Mouse (Mus musculus) liver, embryonic 16.5 days (tissue): ENCODE results near the gene Plcb3. TPM values are rescaled to one million over a fixed set of nuclear protein-coding genes. Genes with fewer than 3 reads are reported as not detected.

Experiments used
- ATAC-seq: fragments of 200-750 bp; cut with Nextera tagmentation; 2 replicates; pipeline ENCODE4 v1.8.0; 2017; ENCODE audit warnings: low read depth, mild to moderate bottlenecking, moderate number of reproducible peaks, moderate library complexity
- H3K27ac ChIP-seq: fragments of 300-500 bp; sonication (generic); 2 replicates; pipeline ENCODE4 v1.5.1; 2014; ENCODE audit warnings: mild to moderate bottlenecking, low read length
- H3K27me3 ChIP-seq: fragments of 300-500 bp; sonication (generic); 2 replicates; pipeline ENCODE4 v1.6.1; 2014; ENCODE audit warnings: low read depth, low read length, mixed read lengths; ENCODE audit not compliant: control insufficient read depth, insufficient read depth
- H3K36me3 ChIP-seq: fragments of 300-500 bp; sonication (generic); 2 replicates; pipeline ENCODE4 v1.6.1; 2014; ENCODE audit warnings: mild to moderate bottlenecking; ENCODE audit not compliant: control insufficient read depth, insufficient read depth
- H3K4me1 ChIP-seq: fragments of 300-500 bp; sonication (generic); 2 replicates; pipeline ENCODE4 v1.6.1; 2014; ENCODE audit warnings: low read depth, low read length, mixed read lengths; ENCODE audit not compliant: control insufficient read depth
- H3K4me2 ChIP-seq: fragments of 300-500 bp; sonication (generic); 2 replicates; pipeline ENCODE4 v1.6.1; 2014; ENCODE audit warnings: low read depth, low read length, mixed read lengths
- H3K4me3 ChIP-seq: fragments of 300-500 bp; sonication (generic); 2 replicates; pipeline ENCODE4 v1.5.1; 2014; ENCODE audit warnings: low read depth, mild to moderate bottlenecking, low read length
- H3K9ac ChIP-seq: fragments of 300-500 bp; sonication (generic); 2 replicates; pipeline ENCODE4 v1.6.1; 2014; ENCODE audit warnings: low read depth, low read length
- H3K9me3 ChIP-seq: fragments of 300-500 bp; sonication (generic); replicated peaks from 2 replicates; pipeline ENCODE4 v1.6.1; 2016; ENCODE audit warnings: low read length; ENCODE audit not compliant: control insufficient read depth
- WGBS: fragments of 180-500 bp; shearing (Covaris S2); extraction: QIAGEN DNeasy Blood & Tissue Kit; methylation state at CpG from one replicate; pipeline ENCODE4 v1.1.7; 2014; ENCODE audit not compliant: insufficient replicate concordance; 5-methylcytosine and 5-hydroxymethylcytosine counted together
- polyA plus RNA-seq: library from polyadenylated mRNA; unstranded; fragments of >200 nt; fragmentation: Nextera tagmentation; extraction: Ambion mirVana; gene quantifications from 2 replicates; pipeline ENCODE4 v1.2.1, GENCODE M21; 2015

Gene Plcb3
- polyA plus RNA-seq, 1 experiment from 2014 or later, result 6.6 TPM

GRCm38 (mm10) chr19:6921647-6922567, 54.4 kb downstream of the Plcb3 start, which contains the start of gene Esrra:
Gene Esrra, minus strand, starts transcription at chr19:6921813.
- under 1% methylated on average over 62 of the region's 66 CpGs for WGBS
- Histone ChIP-seq H3K27ac (peak within 1 kb of the TSS; percentile 86), H3K9ac (peak within 1 kb of the TSS; percentile 84), H3K36me3 (no peaks in the 10 kb centered on the region), H3K27me3 (peaks cover 39% of the 10 kb centered on the region), H3K4me1 (peaks cover 42% of the 10 kb centered on the region), H3K4me3 (peak within 1 kb of the TSS; percentile 82), H3K9me3 (no peaks in the 10 kb centered on the region), H3K4me2 (peak within 1 kb of the TSS; percentile 100)
- ATAC-seq, result peak; percentile 92

DNA sequence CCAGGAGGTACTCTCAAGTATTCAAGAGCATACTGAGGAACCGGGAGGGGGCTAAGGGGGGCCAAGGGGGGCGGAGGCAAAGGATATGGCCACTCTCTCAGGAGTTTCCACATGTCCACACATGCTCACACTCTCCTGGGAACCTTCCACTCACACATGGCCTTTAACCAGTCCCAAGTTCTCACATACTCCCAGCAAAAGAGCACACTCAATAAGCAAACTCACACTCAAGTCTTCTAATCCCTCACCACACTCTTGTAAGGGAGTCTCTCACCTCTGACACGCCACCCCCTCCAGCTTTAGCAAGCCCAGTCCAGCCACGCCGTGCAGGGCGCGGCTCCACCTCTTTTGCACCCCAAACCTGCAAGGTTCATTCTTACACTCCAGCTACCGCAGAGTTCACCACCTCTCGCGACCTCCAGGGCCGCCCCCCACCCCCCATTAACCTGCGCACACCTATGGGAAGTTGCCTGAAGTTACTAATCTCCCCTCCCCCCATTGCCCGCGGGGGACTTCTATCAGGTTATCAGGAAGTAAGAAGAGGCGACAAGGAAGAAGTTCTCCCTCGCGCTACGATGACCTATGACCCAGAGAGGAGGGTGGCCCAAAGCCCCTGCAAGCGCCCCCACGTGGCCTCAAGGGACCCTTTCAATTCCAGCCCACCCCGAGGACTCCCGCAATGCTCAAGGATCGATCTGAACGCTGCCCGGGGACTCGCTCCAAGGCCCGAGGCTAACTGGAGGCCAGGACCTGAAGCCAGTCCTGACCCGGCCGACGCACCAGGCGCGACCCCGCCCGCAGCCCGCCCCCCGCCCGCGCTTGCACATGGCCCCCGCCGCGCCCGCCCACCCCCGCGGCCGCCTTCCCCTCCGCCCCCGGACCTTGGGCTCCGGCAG, 55.3 kb downstream of the Plcb3 start:
- Histone ChIP-seq H3K27ac (peak overlapping the region; percentile 86), H3K9ac (peak overlapping the region; percentile 84), H3K4me1 (peaks cover 38% of the 10 kb centered on the region), H3K9me3 (no peaks in the 10 kb centered on the region), H3K4me3 (peak overlapping the region; percentile 82), H3K36me3 (no peaks in the 10 kb centered on the region), H3K27me3 (peaks cover 30% of the 10 kb centered on the region), H3K4me2 (peak overlapping the region; percentile 100)
- under 1% methylated on average over 48 of the region's 48 CpGs for WGBS
- no peak; the same call in 1 of the 2 replicates for ATAC-seq

- Histone ChIP-seq H3K9me3 (no peaks in the 10 kb centered on the region), H3K36me3 (no peaks in the 10 kb centered on the region), H3K4me2 (peak overlapping the region; percentile 100), H3K9ac (peak overlapping the region; percentile 84), H3K4me3 (peak overlapping the region; percentile 82), H3K4me1 (peaks cover 43% of the 10 kb centered on the region), H3K27me3 (peaks cover 21% of the 10 kb centered on the region), H3K27ac (peak overlapping the region; percentile 86; the same call in 1 of the 2 replicates)
- ATAC-seq, result no peak
- WGBS, result 46% methylated on average over 8 of the region's 8 CpGs
These were observed 56.2 kb downstream of the Plcb3 start for GRCm38 (mm10) chr19:6919876-6920740.

- Histone ChIP-seq H3K27ac (no peak overlapping the region), H3K9ac (no peak overlapping the region), H3K4me3 (no peak overlapping the region), H3K9me3 (no peaks in the 10 kb centered on the region), H3K4me1 (peaks cover 39% of the 10 kb centered on the region), H3K27me3 (peaks cover 15% of the 10 kb centered on the region), H3K36me3 (no peaks in the 10 kb centered on the region), H3K4me2 (no peak overlapping the region)
- no peak for ATAC-seq
These were observed 56.8 kb downstream of the Plcb3 start for GRCm38 (mm10) chr19:6919431-6919830.

- ATAC-seq, result no peak
- Histone ChIP-seq H3K4me2 (no peak overlapping the region), H3K27me3 (peaks cover 4% of the 10 kb centered on the region), H3K4me1 (peaks cover 39% of the 10 kb centered on the region), H3K9ac (no peak overlapping the region), H3K36me3 (no peaks in the 10 kb centered on the region; the same call in 1 of the 2 replicates), H3K27ac (no peak overlapping the region), H3K9me3 (no peaks in the 10 kb centered on the region), H3K4me3 (no peak overlapping the region)
- WGBS, result 72% methylated on average over 4 of the region's 4 CpGs
These were observed 57.9 kb downstream of the Plcb3 start for GRCm38 (mm10) chr19:6918321-6918720.

GRCm38 (mm10) chr19:6916496-6916895, 59.8 kb downstream of the Plcb3 start:
- 73% methylated on average over 4 of the region's 4 CpGs for WGBS
- no peak overlapping the region for H3K4me3 ChIP-seq
- ATAC-seq, result no peak
- no peaks in the 10 kb centered on the region for H3K9me3 ChIP-seq
- H3K27me3 ChIP-seq, result no peaks in the 10 kb centered on the region
- no peak overlapping the region for H3K27ac ChIP-seq
- H3K36me3 ChIP-seq, result no peaks in the 10 kb centered on the region; the same call in 1 of the 2 replicates
- H3K4me1 ChIP-seq, result peaks cover 27% of the 10 kb centered on the region
- H3K9ac ChIP-seq, result no peak overlapping the region
- H3K4me2 ChIP-seq, result no peak overlapping the region

GRCm38 (mm10) chr19:6915276-6915675, 61.0 kb downstream of the Plcb3 start:
- Histone ChIP-seq H3K4me2 (no peak overlapping the region), H3K9ac (no peak overlapping the region), H3K27me3 (no peaks in the 10 kb centered on the region), H3K36me3 (no peaks in the 10 kb centered on the region; the same call in 1 of the 2 replicates), H3K27ac (peak overlapping the region; percentile 41), H3K4me1 (peaks cover 25% of the 10 kb centered on the region), H3K9me3 (no peaks in the 10 kb centered on the region), H3K4me3 (no peak overlapping the region)
- 16% methylated on average over 4 of the region's 4 CpGs for WGBS
- ATAC-seq, result peak; percentile 52

GRCm38 (mm10) chr19:6914540-6914939, 61.7 kb downstream of the Plcb3 start:
- no peaks in the 10 kb centered on the region for H3K27me3 ChIP-seq
- H3K27ac ChIP-seq, result no peak overlapping the region
- H3K9ac ChIP-seq, result no peak overlapping the region
- no peak overlapping the region for H3K4me3 ChIP-seq
- no peaks in the 10 kb centered on the region; the same call in 1 of the 2 replicates for H3K36me3 ChIP-seq
- no peak overlapping the region for H3K4me2 ChIP-seq
- 78% methylated on average over 9 of the region's 9 CpGs for WGBS
- H3K4me1 ChIP-seq, result peaks cover 18% of the 10 kb centered on the region
- no peaks in the 10 kb centered on the region for H3K9me3 ChIP-seq
- ATAC-seq, result no peak
